Mouse (Mus musculus): ENCODE results near the gene Gjb3. TPM values are rescaled to one million over a fixed set of nuclear protein-coding genes. Genes with fewer than 3 reads are reported as not detected.

Gjb3 gene
- total RNA-seq, 1 experiment from 2014 or later = not detected

GRCm38 (mm10) chr4:127334870-127335504 lies 4.3 kb upstream of the Gjb3 start:
- DNase-seq = no peak

- DNase-seq = no peak
Observed at GRCm38 (mm10) chr4:127331171-127331570, 527 bp upstream of the Gjb3 start.

- no peak for DNase-seq
Observed at GRCm38 (mm10) chr4:127329751-127330150, 893 bp downstream of the Gjb3 start.

- no peak for DNase-seq
Observed at GRCm38 (mm10) chr4:127329046-127329445, 1.6 kb downstream of the Gjb3 start.

- DNase-seq = no peak
Observed at GRCm38 (mm10) chr4:127328378-127328777, 2.3 kb downstream of the Gjb3 start.

- no peak for DNase-seq
Observed at GRCm38 (mm10) chr4:127327749-127328148, 2.9 kb downstream of the Gjb3 start.

GRCm38 (mm10) chr4:127327258-127327657 lies 3.4 kb downstream of the Gjb3 start:
- no peak for DNase-seq

- DNase-seq = no peak
Observed at GRCm38 (mm10) chr4:127325276-127325675, 5.4 kb downstream of the Gjb3 start.

- DNase-seq = peak; percentile 84
Observed at GRCm38 (mm10) chr4:127324759-127325158, 5.9 kb downstream of the Gjb3 start.

- no peak for DNase-seq
Observed at GRCm38 (mm10) chr4:127324296-127324695, 6.3 kb downstream of the Gjb3 start.

GRCm38 (mm10) chr4:127323651-127324050 lies 7.0 kb downstream of the Gjb3 start:
- no peak for DNase-seq

- peak; percentile 51 for DNase-seq
Observed at GRCm38 (mm10) chr4:127319613-127320012, 11.0 kb downstream of the Gjb3 start.

GRCm38 (mm10) chr4:127317143-127317542 lies 13.5 kb downstream of the Gjb3 start:
- no peak for DNase-seq

GRCm38 (mm10) chr4:127315753-127316152 lies 14.9 kb downstream of the Gjb3 start:
- no peak for DNase-seq

GRCm38 (mm10) chr4:127314585-127314984 lies 16.1 kb downstream of the Gjb3 start:
- DNase-seq = no peak

GRCm38 (mm10) chr4:127313861-127314260 lies 16.8 kb downstream of the Gjb3 start, which contains the start of gene Gja4:
Gene Gja4 (minus strand): TSS chr4:127314039.
- peak; percentile 81 for DNase-seq

- no peak for DNase-seq
Observed at GRCm38 (mm10) chr4:127312349-127312748, 18.3 kb downstream of the Gjb3 start.

- DNase-seq = no peak
Observed at GRCm38 (mm10) chr4:127311561-127311960, 19.1 kb downstream of the Gjb3 start.

GRCm38 (mm10) chr4:127306915-127307314 lies 23.7 kb downstream of the Gjb3 start:
- no peak for DNase-seq

- no peak for DNase-seq
Observed at GRCm38 (mm10) chr4:127303796-127304195, 26.8 kb downstream of the Gjb3 start.

GRCm38 (mm10) chr4:127300503-127300902 lies 30.1 kb downstream of the Gjb3 start:
- DNase-seq = no peak

GRCm38 (mm10) chr4:127292631-127293030 lies 38.0 kb downstream of the Gjb3 start:
- DNase-seq = peak; percentile 46

GRCm38 (mm10) chr4:127289039-127289548 lies 41.5 kb downstream of the Gjb3 start:
- no peak for DNase-seq

- DNase-seq = no peak
Observed at GRCm38 (mm10) chr4:127286907-127287306, 43.7 kb downstream of the Gjb3 start.
